Mouse (Mus musculus): ENCODE data around the gene Ubl5.
A peak's percentile ranks its signal among the peaks of the same experiment; 100 is the strongest.
"Not testable (repeated sequence)": the region's sequence is repeated elsewhere in the genome, so short reads cannot be mapped to it uniquely, and the experiment has no call there.

Ubl5 gene

GRCm38 (mm10) chr9:20642101-20642895 lies at the start of gene Ubl5:
TSS of gene Ubl5 (plus strand) at chr9:20642878.
- peak; percentile 85 for DNase-seq

- DNase-seq = no peak
These were observed 41.4 kb upstream of the Ubl5 start for GRCm38 (mm10) chr9:20601270-20601669.

- no peak for DNase-seq
These were observed 36.4 kb upstream of the Ubl5 start for GRCm38 (mm10) chr9:20606269-20606668.

- DNase-seq = peak; percentile 82
These were observed 35.3 kb upstream of the Ubl5 start for GRCm38 (mm10) chr9:20607100-20607974.

- no peak for DNase-seq
These were observed 32.7 kb upstream of the Ubl5 start for GRCm38 (mm10) chr9:20609831-20610464.

- DNase-seq = no peak
These were observed 30.7 kb upstream of the Ubl5 start for GRCm38 (mm10) chr9:20611976-20612375.

- no peak for DNase-seq
These were observed 26.0 kb upstream of the Ubl5 start for GRCm38 (mm10) chr9:20616685-20617084.

GRCm38 (mm10) chr9:20631332-20631731 lies 11.3 kb upstream of the Ubl5 start:
- no peak for DNase-seq

- not testable (repeated sequence) for DNase-seq
These were observed 7.0 kb upstream of the Ubl5 start for GRCm38 (mm10) chr9:20635676-20636075.

GRCm38 (mm10) chr9:20636256-20636655 lies 6.4 kb upstream of the Ubl5 start:
- no peak for DNase-seq

- no peak for DNase-seq
These were observed 5.9 kb upstream of the Ubl5 start for GRCm38 (mm10) chr9:20636790-20637189.

- DNase-seq = no peak
These were observed 4.1 kb upstream of the Ubl5 start for GRCm38 (mm10) chr9:20638552-20638951.

- DNase-seq = no peak
These were observed 3.2 kb upstream of the Ubl5 start for GRCm38 (mm10) chr9:20639486-20639885.

- no peak for DNase-seq
These were observed 1.2 kb upstream of the Ubl5 start for GRCm38 (mm10) chr9:20641501-20641900.

GRCm38 (mm10) chr9:20642896-20643466 lies 303 bp downstream of the Ubl5 start:
- peak; percentile 89 for DNase-seq

GRCm38 (mm10) chr9:20643781-20644180 lies 1.1 kb downstream of the Ubl5 start:
- DNase-seq = no peak

- peak; percentile 79 for DNase-seq
These were observed 1.8 kb downstream of the Ubl5 start, which contains the start of gene Fbxl12 for GRCm38 (mm10) chr9:20644360-20645081. TSS of gene Fbxl12 (minus strand) at chr9:20644767.

- DNase-seq = peak; percentile 9
These were observed 2.4 kb downstream of the Ubl5 start for GRCm38 (mm10) chr9:20645121-20645520.

GRCm38 (mm10) chr9:20651602-20652259 lies 9.1 kb downstream of the Ubl5 start, which contains the start of gene Pin1:
TSS of gene Pin1 (plus strand) at chr9:20652095.
- peak; percentile 98 for DNase-seq

GRCm38 (mm10) chr9:20652260-20652658 lies 9.6 kb downstream of the Ubl5 start:
- DNase-seq = no peak

GRCm38 (mm10) chr9:20653859-20654258 lies 11.2 kb downstream of the Ubl5 start:
- DNase-seq = no peak

GRCm38 (mm10) chr9:20657546-20657945 lies 14.9 kb downstream of the Ubl5 start:
- DNase-seq = no peak

All from lung, postnatal 14 days (tissue).